Mouse (Mus musculus) cerebellum, postnatal 36 days (tissue): ENCODE results near the gene Xrra1.
"Not testable (repeated sequence)": the region's sequence is repeated elsewhere in the genome, so short reads cannot be mapped to it uniquely, and the experiment has no call there.

Experiments
- DNase-seq, 2 experiments: peaks; one replicate each; pipeline ENCODE4 v3.0.0; 2021 to 2022; ENCODE audit warnings: mixed read lengths in 2 of 2

Gene Xrra1

GRCm38 (mm10) chr7:99902918-99903665, 44.2 kb downstream of the Xrra1 start:
- DNase-seq = no peak

- DNase-seq = no peak
Measured at GRCm38 (mm10) chr7:99904421-99905005, 45.6 kb downstream of the Xrra1 start.

- DNase-seq = no peak
Measured at GRCm38 (mm10) chr7:99906346-99906745, 47.4 kb downstream of the Xrra1 start.

- no peak for DNase-seq
Measured at GRCm38 (mm10) chr7:99907463-99907862, 48.5 kb downstream of the Xrra1 start.

GRCm38 (mm10) chr7:99911038-99911437, 52.1 kb downstream of the Xrra1 start:
- DNase-seq = no peak

- DNase-seq = no peak
Measured at GRCm38 (mm10) chr7:99914316-99914715, 55.4 kb downstream of the Xrra1 start.

GRCm38 (mm10) chr7:99915511-99915910, 56.6 kb downstream of the Xrra1 start:
- no peak for DNase-seq

- peak; percentile 47 to 51 for DNase-seq
Measured at GRCm38 (mm10) chr7:99916741-99917319, 57.9 kb downstream of the Xrra1 start.

- peak; percentile 56 to 59 for DNase-seq
Measured at GRCm38 (mm10) chr7:99917320-99917844, 58.5 kb downstream of the Xrra1 start.

GRCm38 (mm10) chr7:99919164-99919563, 60.2 kb downstream of the Xrra1 start:
- no peak for DNase-seq

GRCm38 (mm10) chr7:99919971-99920370, 61.1 kb downstream of the Xrra1 start:
- DNase-seq = no peak

- DNase-seq = no peak
Measured at GRCm38 (mm10) chr7:99920416-99920815, 61.5 kb downstream of the Xrra1 start.

GRCm38 (mm10) chr7:99926916-99927714, 68.2 kb downstream of the Xrra1 start:
- peak; percentile 77 to 82 for DNase-seq

- peak; percentile 27 to 34 for DNase-seq
Measured at GRCm38 (mm10) chr7:99935758-99936157, 76.8 kb downstream of the Xrra1 start.

- DNase-seq = no peak
Measured at GRCm38 (mm10) chr7:99940669-99941068, 81.8 kb downstream of the Xrra1 start.

GRCm38 (mm10) chr7:99944520-99944919, 85.6 kb downstream of the Xrra1 start:
- no peak for DNase-seq

GRCm38 (mm10) chr7:99945012-99945411, 86.1 kb downstream of the Xrra1 start:
- not testable (repeated sequence) for DNase-seq

- DNase-seq = no peak
Measured at GRCm38 (mm10) chr7:99945939-99946338, 87.0 kb downstream of the Xrra1 start.

GRCm38 (mm10) chr7:99946356-99946755, 87.4 kb downstream of the Xrra1 start:
- DNase-seq = no peak

- peak; percentile 65 to 68 for DNase-seq
Measured at GRCm38 (mm10) chr7:99947329-99947728, 88.4 kb downstream of the Xrra1 start.

- DNase-seq = no peak
Measured at GRCm38 (mm10) chr7:99953442-99954098, 94.7 kb downstream of the Xrra1 start.

- DNase-seq = no peak
Measured at GRCm38 (mm10) chr7:99954212-99954611, 95.3 kb downstream of the Xrra1 start.
